Mouse (Mus musculus): Measurements from ENCODE around the gene Fras1.

Gene Fras1

DNA sequence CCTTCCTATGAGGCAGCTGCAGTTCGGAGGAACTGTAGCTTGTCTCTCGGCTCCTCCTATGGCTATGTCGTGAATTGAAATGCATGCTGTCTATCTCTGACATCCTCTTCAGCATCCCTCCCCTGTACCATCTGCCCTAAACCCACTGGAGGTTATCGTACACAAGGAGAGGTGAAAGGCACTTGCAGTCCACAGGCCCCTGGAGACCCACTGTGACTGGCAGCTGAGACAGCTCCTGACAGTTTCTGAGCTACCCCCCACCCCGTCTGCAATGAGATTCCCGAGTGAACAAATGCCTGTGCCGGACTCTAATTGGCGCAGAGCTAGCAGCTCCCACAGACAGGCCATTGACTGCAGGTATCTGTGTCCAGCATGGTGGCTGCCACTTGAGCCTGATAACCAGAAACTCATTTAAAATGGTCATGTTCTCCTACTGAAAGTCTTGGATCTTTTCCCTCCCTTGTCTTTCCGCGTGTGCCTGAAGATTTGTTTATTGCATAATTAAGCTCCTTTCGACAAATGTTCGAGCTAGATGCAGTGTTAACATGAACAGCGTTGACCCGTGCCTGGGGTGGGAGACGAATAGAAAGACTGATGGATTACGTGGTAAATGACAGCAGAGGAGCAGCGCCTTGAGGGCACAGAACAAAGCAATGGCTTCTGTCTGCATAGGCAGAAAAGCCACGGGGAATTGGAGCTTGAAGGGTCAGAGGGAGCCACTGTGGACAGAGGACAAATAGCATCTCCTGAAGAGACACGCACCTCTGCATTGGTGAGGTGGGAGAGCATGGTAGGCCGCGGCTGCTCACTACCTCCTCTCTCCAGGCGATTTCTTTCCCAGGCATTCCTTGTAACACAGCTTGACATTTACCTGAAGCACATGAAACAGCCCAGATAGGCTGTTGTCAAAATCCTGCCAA is 329.2 kb downstream of the Fras1 start:
- no peak for DNase-seq

DNA sequence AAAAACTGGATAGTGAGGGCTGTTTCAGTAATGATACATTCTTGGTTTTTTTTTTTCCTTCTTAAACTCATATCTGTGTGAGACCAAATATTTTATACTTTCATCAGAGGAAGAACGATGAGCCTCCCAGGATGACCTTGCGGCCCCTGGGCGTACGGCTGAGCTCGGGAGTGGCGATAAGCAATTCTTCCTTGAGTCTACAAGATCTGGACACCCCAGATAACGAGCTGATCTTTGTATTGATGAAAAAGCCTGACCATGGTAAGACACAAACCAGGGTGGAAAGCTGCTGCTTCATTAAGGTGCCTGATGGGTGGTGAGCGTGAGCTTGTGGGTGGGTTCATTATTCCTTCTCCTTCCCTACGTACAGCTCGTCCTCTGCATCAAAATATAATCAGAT is 334.8 kb downstream of the Fras1 start:
- DNase-seq: no peak

DNA sequence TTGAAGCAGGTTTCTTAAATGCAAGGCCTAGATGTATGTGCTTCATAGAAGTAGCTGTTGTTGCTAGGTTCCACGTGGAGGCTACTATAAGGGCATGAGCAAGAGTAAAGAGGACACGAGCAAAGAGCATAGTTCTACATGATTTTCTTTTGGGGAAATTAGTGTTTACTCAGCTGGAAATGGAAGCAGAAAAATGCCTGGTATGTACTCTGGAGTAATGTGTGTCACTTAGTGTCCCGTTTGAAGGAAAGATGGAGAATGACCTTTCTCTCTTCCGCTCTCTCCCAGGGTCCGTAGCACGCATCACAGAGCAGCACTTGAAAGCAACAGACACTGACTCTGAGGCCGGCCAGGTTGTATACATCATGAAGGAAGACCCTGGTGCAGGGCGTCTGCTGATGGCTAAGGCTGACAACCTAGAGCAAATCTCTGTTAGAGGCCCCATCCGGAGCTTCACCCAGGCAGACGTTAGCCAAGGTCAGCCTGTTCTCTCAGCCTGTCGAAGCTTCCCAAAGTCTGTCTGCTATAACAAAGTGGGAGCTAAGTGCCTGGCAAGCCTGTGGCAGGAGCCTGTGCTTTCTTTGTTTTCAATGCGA is 338.4 kb downstream of the Fras1 start:
- DNase-seq: no peak

DNA sequence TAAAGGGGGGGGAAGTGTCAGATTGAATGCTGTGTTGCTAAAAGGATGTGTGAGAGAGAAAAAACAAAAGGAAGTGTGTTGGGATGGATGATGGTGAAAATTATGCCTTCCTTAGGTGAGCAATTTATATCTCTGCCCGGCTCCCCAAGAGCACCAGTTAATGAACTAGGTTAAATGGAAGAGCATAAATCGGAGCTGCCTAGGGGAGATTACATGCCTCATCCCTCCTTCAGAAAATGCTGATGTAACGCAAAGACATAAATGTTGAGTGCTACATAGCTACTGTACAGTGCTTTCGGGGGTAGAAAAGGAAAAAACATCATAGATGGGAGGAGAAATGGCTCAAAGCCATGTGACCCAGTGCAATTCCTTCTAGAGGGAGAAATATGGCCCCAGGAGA is 339.0 kb downstream of the Fras1 start:
- no peak for DNase-seq

DNA sequence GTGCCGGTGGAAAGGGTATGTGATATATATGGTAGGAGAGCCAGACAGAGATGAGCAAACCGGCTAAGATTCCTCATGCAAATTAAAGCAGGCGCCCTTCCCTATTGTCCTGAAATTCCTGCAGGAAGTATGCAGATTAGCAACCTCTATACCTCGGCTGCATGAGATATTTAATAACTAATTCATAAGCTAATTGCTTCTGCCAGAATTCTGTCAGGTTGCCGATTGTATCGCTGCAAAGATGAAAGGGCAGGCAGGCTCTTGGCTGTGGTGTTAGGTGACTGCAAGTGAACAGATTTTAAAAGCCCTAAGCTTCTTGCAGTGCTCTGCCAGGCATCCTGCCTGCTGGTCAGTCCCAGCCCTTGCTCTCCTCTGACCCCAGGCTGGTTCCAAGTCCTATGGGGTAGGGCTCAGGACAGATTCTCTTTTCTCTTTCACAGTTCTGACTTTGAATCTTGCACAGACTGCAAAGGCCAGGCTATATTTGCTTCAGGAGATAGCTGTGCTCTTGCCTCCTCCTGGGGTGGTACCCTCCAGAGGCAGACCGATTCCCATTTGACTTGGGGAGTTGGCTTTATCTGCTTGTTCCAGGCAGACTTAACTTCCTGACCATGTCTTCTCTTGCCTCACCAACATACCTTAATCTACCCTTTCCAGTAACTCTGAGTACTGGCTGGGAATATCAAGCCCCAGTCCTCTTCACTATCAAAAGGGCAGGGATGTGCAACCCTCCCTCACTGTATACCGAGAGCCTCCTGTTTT is 342.7 kb downstream of the Fras1 start:
- no peak for DNase-seq

DNA sequence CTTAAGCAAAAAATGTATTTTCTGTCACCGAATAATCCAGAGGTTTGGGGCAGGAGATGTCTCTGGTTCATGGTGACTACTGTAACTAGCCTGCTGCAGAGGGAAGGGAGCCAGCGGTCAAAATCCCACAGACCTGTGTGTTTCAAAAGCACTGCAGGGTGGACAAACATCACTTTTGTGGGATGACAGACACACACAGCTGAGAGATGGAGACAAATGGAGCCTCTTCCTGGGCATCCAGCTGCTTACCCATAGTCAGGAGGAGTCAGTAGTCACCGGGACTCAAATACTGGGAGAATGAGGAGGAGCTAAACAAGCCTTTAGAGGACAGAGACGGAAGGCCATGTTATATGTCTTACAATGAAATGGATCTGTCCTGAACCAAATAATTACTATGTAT is 343.9 kb downstream of the Fras1 start:
- DNase-seq: no peak

DNA sequence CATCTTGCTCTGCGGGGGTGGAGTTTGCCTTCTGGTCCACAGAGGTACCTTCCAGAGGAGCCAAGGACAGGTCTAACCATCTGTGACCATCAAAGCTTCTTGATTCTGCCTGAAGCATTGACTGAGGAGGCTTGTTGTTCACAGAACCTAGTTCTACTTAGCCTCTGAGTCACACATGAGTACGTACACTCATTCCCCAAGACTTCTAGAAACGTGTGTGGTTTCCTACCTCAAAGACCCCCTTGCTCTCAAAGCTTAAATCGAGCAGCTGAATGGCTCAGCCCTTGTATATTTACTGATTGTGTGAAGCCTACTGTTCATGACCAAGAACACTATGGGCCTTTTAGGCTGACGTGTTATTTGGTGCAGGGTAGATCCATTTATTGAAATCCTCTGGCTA is 344.8 kb downstream of the Fras1 start:
- DNase-seq: no peak

DNA sequence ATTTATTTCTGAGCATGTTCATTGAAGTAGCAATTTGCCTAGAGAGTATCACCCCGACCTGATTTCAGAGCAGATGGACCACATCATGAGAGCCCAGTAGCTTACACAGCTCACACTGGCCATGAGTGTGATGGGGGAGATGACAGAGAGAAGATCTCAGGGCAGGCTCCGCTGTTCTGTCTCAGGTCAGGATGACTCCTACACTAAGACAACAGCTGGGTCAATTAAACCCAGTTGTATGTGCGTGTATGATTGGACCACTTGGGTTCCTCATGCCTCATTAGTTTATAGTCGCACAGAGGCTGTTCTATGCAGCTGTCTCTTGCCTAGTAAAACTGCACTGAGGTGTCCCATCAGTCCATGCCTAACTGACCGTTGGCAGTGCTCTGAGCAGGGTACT is 345.5 kb downstream of the Fras1 start:
- no peak for DNase-seq

DNA sequence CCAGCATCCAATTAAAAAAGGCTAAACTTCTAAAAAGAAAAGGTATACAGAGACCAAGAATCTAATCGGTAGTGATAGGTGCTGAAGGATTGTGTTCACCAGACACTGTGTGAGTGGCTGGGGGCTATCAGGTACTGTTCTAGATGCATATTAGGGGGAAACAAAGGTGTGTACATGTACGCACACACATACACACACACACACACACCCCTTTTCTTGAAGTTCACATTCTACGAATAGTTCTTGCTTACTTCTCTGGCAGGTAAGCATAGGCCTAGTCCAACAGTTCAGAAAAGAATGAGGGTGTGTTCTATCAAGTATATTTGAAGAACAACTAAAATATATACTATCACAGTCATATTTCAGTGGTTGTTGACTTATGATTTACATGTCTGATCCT is 348.9 kb downstream of the Fras1 start:
- DNase-seq: no peak

DNA sequence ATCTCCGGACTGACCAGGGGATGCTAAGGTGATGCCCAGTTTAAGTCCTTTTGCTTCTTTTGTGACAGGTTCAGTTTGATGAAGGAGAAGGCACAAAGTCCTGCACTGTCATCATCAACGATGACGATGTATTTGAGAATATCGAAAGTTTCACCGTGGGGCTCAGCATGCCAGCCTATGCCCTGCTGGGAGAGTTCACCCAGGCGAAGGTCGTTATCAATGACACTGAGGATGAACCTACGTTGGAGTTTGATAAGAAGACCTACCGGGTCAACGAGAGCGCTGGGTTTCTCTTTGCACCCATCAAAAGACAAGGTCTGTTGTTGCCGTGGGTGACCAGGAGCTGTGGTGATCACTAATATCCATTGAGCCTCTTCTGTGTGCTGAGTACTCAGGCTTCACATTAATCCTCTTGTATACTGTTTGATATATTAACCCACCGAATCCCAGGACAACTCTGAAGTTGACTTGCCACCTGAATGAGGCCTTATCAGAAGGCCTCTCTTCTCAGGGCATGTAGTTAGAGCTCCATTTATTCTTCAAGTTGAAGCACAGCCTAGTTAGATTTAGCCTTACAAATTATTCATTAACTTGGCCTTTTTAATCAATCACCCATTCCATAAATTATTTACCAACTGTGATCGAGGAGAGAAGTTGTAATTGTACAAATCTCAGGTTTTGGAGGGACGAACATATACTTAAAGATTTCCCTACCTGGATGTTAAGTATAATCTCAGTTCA is 365.6 kb downstream of the Fras1 start:
- DNase-seq: no peak

DNA sequence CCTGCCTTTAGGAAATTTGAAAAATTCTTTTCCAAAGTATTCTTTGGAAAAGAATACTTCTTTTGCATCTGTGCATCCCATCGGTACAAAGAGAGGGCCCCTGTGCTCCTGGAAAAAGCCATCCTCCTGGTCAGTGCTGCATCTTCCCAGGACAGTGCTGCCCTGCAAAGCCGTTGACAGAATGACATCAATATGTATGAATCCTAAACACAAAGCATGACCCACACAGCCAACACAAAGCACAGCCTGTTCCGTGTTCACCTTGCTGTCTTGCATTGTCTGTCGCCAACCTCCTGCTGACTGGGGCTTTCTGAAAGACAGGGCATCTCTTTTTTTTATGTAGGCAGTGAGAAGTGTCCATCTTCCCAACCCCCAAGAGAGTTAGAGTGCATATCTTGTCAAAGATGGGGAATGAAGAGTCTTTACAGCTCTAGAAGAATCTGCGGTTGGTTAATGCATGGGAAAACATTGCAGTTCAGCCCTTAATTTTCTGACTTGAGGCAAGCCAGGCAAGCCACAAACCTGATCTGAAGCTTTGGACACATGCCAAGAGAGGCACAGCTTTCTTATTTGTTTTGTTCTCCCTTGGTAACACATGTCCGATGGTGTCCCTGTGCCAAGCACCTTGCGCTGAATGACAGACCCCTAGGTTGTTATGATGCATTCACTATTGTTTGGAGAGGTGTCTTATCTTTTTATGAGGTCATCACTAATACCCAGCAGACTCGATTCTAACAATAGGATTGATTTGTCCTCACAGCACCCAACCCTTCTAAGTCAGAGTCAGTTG is 373.6 kb downstream of the Fras1 start:
- no peak for DNase-seq

DNA sequence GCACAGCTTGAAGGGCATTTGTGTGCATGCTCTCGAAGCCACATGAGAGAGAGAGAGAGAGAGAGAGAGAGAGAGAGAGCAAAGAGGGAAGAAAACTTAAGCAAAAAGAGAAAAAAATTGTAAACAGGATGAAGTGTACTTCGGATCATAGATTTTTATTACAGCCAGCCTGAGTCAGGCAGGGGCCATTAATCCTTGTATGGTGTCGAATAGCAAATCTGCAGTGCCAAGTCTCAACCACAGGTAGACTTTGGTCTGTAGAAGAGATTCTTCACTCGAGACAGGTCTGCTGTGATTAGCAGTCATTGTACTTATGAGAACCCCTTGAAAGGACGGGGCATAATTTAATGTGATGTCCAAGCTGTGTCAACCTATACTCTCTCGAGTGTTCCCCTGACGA is 383.9 kb downstream of the Fras1 start:
- DNase-seq: no peak

DNA sequence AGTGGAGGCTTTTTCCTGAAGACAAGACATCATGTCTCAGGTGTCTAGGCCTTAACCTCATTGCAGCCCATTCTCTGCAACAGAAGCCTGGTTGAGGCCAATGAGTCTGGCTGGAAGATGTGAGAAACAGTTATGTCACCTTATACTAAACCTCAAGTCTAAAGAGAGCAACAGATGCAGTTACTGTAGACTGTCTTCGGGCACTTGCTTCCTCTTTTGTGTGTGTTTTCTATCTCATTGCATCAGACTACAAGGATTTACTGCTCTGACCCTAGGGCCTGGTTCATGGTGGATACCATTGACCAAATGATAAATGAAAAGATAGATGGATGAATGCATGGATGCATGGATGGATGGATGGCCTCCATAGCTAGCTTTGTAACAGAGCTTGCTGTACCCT is 388.3 kb downstream of the Fras1 start:
- DNase-seq: no peak

DNA sequence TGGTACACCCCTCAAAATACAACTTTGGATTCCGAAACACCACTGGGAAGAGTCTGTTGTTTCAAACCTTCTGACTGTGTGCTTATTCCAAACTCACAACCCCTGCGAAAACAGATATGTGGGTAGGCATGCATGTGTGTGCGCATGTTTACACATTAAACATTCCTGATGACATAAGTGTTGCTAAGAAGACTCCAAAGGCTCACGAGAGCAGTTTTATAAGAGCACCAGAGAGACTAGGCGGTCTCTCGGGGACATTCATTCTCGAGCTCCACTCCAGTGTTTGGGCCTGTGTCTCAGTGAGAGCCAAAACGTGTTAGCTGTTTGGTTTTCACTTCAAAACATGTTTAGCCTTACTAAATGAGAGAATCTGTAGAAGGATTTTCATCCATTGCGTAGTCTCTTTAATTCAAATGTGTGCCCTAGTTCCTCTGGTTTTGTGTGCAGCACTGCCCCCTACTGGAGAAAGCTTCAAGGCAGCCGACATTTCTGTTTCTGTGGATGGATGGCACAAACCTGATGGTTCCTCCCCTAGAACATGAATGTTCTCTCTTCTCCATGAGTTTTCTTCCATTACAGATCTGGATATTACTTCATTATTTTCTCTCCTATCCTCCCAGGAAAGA is 395.2 kb downstream of the Fras1 start:
- peak; percentile 86 for DNase-seq

DNA sequence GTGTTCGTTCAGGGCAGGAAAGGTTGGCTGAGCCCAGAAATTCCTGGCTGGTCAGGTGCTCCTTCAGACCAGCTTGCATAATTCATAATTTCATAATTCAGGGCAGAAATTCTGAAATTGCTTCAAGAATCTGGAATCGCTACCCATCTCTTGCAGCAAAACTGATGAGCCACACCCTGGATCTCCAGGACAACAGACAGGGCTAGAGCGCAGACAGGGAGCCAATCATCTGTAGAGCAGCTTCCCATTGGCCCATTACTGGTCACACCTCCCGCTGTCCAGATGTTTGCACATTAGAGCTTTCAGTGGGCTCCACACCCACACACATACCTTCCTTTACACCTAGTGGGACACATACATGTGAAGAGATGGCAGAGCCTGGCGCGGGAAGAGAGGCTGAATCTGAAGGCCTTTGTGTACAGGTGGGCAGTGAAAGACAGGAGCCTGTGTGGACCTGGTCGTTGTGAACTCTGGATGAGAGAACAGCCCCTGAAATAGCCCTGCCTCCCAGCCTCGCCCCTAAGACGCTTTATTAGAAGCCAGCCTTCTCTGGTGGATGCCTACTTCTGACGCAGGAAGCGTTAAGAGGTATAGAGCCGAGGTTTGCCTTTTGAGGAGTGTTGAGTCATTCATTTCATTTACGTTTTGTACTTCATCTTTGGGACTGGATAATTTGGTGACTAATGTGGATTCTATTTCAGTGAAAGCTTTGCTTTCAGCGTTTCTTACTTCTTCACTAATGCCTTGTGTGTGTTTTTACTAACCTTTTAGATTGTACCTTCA is 409.9 kb downstream of the Fras1 start:
- no peak for DNase-seq

DNA sequence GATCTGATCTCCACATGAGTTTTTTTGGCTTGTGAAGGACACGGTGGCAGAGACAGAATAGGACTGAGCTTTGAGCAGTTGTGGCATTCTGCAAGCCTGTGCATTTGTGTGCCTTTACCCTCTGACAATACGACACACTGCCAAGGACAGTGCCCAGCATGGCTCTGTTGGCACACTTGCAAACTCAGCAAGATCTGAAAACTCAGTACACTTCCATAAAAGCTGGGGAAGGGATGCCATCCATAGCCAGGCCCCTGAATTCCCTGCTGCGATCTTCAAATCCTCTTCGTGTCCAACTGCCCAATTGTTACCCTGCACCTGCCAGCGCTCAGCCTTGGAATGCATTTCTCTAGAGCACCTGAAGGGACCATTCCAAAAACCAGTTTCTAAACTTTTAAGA is 411.3 kb downstream of the Fras1 start:
- DNase-seq: no peak

DNA sequence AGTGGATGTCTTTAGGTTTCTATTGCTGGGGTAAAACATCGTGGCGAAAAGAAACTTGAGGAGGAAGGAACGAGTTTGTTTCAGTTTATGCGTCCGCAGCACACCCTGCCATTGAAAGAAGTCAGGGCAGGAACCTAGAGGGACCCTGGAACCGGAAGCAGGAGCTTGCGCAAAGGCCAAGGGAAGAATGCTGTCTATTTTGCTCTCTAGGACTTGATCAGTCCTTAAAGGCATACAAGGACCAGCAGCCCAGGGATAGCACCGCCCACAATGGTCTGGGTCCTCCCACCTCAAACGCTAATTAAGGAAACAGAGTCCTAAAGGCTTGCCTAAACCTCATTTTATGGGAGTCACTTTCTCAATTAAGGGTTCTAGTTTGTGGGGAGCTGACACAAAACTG is 418.7 kb downstream of the Fras1 start:
- no peak for DNase-seq

DNA sequence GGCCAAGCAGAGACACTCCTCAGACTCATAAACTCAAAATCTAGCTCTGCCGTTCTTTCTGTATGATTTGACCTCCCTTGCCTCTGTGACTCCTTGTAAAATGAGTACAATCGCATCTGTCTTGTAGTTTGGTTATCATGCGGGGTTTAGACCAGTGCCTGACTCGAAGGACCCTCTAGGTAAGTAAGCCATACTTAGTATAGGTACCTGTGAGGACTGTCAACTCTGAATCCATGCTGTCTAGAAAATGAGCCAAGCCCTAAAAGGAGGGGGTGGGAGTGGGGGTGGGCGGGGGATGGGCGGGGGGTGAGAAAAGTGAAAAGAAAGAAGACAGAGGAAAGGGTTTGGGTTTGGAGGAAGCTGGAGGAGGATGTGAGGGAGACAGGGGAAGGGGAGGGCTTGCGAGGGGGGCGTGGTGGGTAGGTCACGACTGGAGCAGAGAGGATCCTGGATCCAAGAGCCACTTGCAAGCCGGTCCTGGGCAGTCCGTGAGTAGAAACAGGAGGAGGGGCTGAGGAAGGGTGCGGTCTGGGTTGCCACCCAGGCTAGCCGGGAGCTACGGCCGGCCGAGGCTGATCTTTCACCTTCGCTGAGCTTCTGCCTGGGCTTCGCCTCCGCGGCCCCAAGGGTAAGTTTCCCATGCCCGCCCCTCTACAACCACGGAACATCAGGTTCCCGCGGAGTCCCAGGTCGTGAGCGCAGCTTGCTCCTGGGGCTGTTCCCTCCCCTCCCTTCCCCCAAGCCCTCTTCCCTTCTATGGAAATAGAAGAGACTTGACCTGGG is 419.4 kb downstream of the Fras1 start, which contains the start of gene Anxa3:
Anxa3 (plus strand) TSS at position 404 of the 783 bp plus-strand sequence.
- DNase-seq: no peak

DNA sequence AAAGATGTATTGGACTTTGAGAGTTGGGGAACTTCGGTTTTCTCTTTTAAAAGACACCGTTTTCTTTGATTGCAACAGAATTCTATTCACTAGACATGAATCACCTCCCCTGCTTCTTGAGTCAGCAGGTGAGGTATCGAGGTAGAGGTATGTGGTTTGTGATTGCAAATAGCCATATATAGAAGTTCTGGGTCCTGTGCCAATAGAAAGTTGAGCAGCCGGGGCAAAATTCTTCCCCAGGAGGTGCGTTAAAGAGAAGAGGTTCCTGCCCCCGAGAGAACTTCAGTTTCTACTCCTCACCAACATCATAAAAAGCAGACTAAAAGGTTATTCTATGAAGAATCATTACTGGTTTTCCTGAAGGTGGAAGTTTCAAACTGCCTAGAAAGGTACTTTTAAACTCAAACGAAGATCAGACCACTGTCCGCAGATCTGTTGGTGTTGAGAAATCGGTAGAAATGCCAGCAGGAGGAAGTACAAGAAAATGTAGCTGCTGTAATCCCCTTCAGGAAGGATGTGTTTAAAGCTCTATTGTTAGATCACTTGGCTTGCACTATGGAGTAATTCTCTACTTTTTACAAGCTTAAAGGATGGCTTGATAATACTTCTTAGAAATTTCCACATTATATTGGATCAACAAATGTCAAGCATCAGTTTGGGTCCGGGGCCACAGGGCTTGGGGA is 420.3 kb downstream of the Fras1 start:
- DNase-seq: no peak

Data from right cerebral cortex, postnatal 4 days (tissue).